Comparison of ENCODE assay signal across 25 mouse cellular contexts in the genomic region with DNA sequence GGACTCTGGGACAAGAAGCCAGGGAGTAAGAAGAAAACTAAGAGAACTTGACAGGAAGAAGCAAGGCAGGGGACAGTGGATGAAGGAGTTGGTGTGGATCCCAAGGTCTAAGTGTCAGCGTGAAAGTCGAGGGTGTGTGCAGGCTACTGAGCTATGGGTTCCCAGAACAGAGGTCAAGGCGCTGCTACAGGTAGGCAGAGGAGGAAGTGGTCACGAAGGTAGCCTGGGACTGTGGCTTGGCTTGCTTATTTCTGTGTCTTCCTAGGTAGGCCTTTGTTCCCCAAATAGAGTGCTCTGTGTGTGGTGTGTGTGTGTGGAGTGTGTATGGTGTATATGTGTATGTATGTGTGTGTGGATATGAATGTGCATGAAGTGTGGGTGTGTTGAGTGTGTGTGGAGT. TPM values are rescaled to one million over a fixed set of nuclear protein-coding genes. Genes with fewer than 3 reads are reported as not detected.
A peak's percentile ranks its signal among the peaks of the same experiment; 100 is the strongest.
DNase-seq lines count a peak whose midpoint lies in the region; ATAC-seq and TF ChIP-seq lines count a peak whose summit lies in the region.
"Had no signal": no experiment of that assay in that cellular context is flagged by ENCODE, and none has a peak within 500 bp of the region (broad histone marks: within the 10 kb centered on the region; RNA-seq: fewer than 3 reads in every experiment).

No protein-coding gene starts in this region.

- H3K27me3 ChIP-seq in hindbrain, postnatal 0 days (ENCODE audit: insufficient read depth, low read length), result no peaks in the 10 kb centered on the region
- no peaks in the 10 kb centered on the region for H3K27me3 ChIP-seq in hindbrain, embryonic 11.5 days (ENCODE audit: control insufficient read depth, insufficient read depth, low read length)
- no peaks in the 10 kb centered on the region for H3K27me3 ChIP-seq in stomach, embryonic 15.5 days (replicated peaks)
- no peaks in the 10 kb centered on the region for H3K27me3 ChIP-seq in kidney, adult 2 months (replicated peaks; ENCODE audit: control insufficient read depth, insufficient read depth, low read length)
- H3K27me3 ChIP-seq: CH12.LX; forebrain, embryonic 13.5 days; heart, embryonic 12.5 days; heart, embryonic 15.5 days; hindbrain, embryonic 13.5 days had no signal

- H3K4me2 ChIP-seq in hindbrain, postnatal 0 days (ENCODE audit: low read depth, low read length), result no peak overlapping the region
- H3K4me2 ChIP-seq in hindbrain, embryonic 11.5 days (replicated peaks; ENCODE audit: low read depth, low read length), result no peak overlapping the region
- H3K4me2 ChIP-seq in stomach, embryonic 15.5 days, result no peak overlapping the region
- H3K4me2 ChIP-seq: forebrain, embryonic 13.5 days; heart, embryonic 12.5 days; heart, embryonic 15.5 days; hindbrain, embryonic 13.5 days had no signal

- no peaks in the 10 kb centered on the region for H3K9me3 ChIP-seq in hindbrain, postnatal 0 days (ENCODE audit: low read length)
- no peaks in the 10 kb centered on the region for H3K9me3 ChIP-seq in hindbrain, embryonic 11.5 days (ENCODE audit: control insufficient read depth, low read length)
- no peaks in the 10 kb centered on the region for H3K9me3 ChIP-seq in stomach, embryonic 15.5 days
- H3K9me3 ChIP-seq: forebrain, embryonic 10.5 days; forebrain, embryonic 13.5 days; G1E; heart, embryonic 12.5 days; heart, embryonic 15.5 days; hindbrain, embryonic 13.5 days had no signal

- no peak overlapping the region for H3K27ac ChIP-seq in hindbrain, postnatal 0 days
- no peak overlapping the region for H3K27ac ChIP-seq in hindbrain, embryonic 11.5 days (ENCODE audit: low read depth, low read length)
- no peak overlapping the region for H3K27ac ChIP-seq in stomach, embryonic 15.5 days
- no peak overlapping the region for H3K27ac ChIP-seq in kidney, adult 2 months (ENCODE audit: insufficient read depth, low read depth, low read length)
- H3K27ac ChIP-seq: forebrain, embryonic 10.5 days; forebrain, embryonic 13.5 days; heart, embryonic 15.5 days; hindbrain, embryonic 13.5 days had no signal

- ATAC-seq in hindbrain, postnatal 0 days, result 0 out of 2 replicates have a peak, but pooled peaks have one; percentile 10
- ATAC-seq in hindbrain, embryonic 11.5 days (ENCODE audit: low FRiP score), result no peak
- peak; percentile 18; the same call in 1 of the 2 replicates for ATAC-seq in granulocyte monocyte progenitor cell, adult 5-6 weeks (replicated peaks; ENCODE audit: poor library complexity, severe bottlenecking)
- ATAC-seq in stomach, embryonic 15.5 days (ENCODE audit: insufficient read depth, low FRiP score, low read depth), result 0 out of 2 replicates have a peak, but pooled peaks have one; percentile 23
- ATAC-seq: forebrain, embryonic 13.5 days; forebrain, embryonic 16.5 days; hindbrain, embryonic 16.5 days; inflammation-experienced regulatory T-cells, adult 6 months had no signal

- TF ChIP-seq POLR2A in kidney, adult 2 months (IDR thresholded peaks at IDR 0.05; ENCODE audit: low read depth, low read length), result no peak

- no peak for TF ChIP-seq CTCF in hindbrain, postnatal 0 days (IDR thresholded peaks at IDR 0.05; ENCODE audit: low read depth)
- no peak for TF ChIP-seq CTCF in kidney, adult 2 months (conservative IDR thresholded peaks at IDR 0.05; ENCODE audit: insufficient read depth, insufficient read length, low read depth, low read length)

- no peak for DNase-seq in hindbrain, postnatal 0 days (ENCODE audit: low spot score)
- no peak for DNase-seq in hindbrain, embryonic 11.5 days (ENCODE audit: low spot score)
- DNase-seq in c-Kit-positive CD71-positive TER-119-positive erythroid progenitor cells, embryonic 14.5 days (ENCODE audit: low spot score), result no peak
- DNase-seq in kidney, adult 2 months, result no peak
- DNase-seq: B cell, adult 2 months; cerebellum, adult 11-12 months; cerebellum, adult 8-10 months; cerebellum, postnatal 10 days; gastrocnemius, postnatal 10 days; gastrocnemius, postnatal 36 days; heart, adult 18-20 months; heart, postnatal 10 days; kidney, adult 18-20 months had no signal

- WGBS in hindbrain, postnatal 0 days, result 95% methylated on average over 4 of the region's 4 CpGs
- 89% methylated on average over 4 of the region's 4 CpGs for WGBS in hindbrain, embryonic 11.5 days
- 90% methylated on average over 4 of the region's 4 CpGs for WGBS in stomach, embryonic 15.5 days
- 96% methylated on average over 4 of the region's 4 CpGs for WGBS in kidney, adult 2 months

- H3K9ac ChIP-seq in hindbrain, postnatal 0 days (replicated peaks; ENCODE audit: low read length), result no peak overlapping the region
- H3K9ac ChIP-seq in hindbrain, embryonic 11.5 days (ENCODE audit: low read depth, low read length), result no peak overlapping the region
- no peak overlapping the region for H3K9ac ChIP-seq in stomach, embryonic 15.5 days
- H3K9ac ChIP-seq: forebrain, embryonic 13.5 days; heart, embryonic 12.5 days; heart, embryonic 15.5 days; hindbrain, embryonic 13.5 days had no signal

- no peak overlapping the region for H3K4me3 ChIP-seq in hindbrain, postnatal 0 days (ENCODE audit: low read length)
- no peak overlapping the region for H3K4me3 ChIP-seq in hindbrain, embryonic 11.5 days (ENCODE audit: low read depth, low read length)
- H3K4me3 ChIP-seq in stomach, embryonic 15.5 days (replicated peaks), result no peak overlapping the region
- H3K4me3 ChIP-seq in kidney, adult 2 months (ENCODE audit: insufficient read depth, low read depth, low read length), result no peak overlapping the region
- H3K4me3 ChIP-seq: forebrain, embryonic 10.5 days; forebrain, embryonic 13.5 days; heart, embryonic 12.5 days; heart, embryonic 15.5 days; hindbrain, embryonic 13.5 days had no signal

- no peaks in the 10 kb centered on the region for H3K4me1 ChIP-seq in hindbrain, postnatal 0 days (ENCODE audit: insufficient read depth, low read length)
- no peaks in the 10 kb centered on the region for H3K4me1 ChIP-seq in hindbrain, embryonic 11.5 days (replicated peaks; ENCODE audit: control insufficient read depth, insufficient read depth, low read length)
- 0 out of 2 replicates have a peak, but pooled peaks cover 8% of the 10 kb centered on the region for H3K4me1 ChIP-seq in stomach, embryonic 15.5 days
- H3K4me1 ChIP-seq in kidney, adult 2 months (ENCODE audit: control insufficient read depth, insufficient read depth, low read length), result no peaks in the 10 kb centered on the region
- H3K4me1 ChIP-seq: heart, embryonic 12.5 days; heart, embryonic 15.5 days had no signal

- H3K36me3 ChIP-seq in hindbrain, postnatal 0 days (ENCODE audit: insufficient read depth, low read length), result peaks cover 8% of the 10 kb centered on the region; the same call in 1 of the 2 replicates
- no peaks in the 10 kb centered on the region for H3K36me3 ChIP-seq in hindbrain, embryonic 11.5 days (ENCODE audit: control insufficient read depth, insufficient read depth, low read length)
- H3K36me3 ChIP-seq in stomach, embryonic 15.5 days, result no peaks in the 10 kb centered on the region
- no peaks in the 10 kb centered on the region for H3K36me3 ChIP-seq in kidney, adult 2 months (ENCODE audit: control insufficient read depth, insufficient read depth, low read length)
- H3K36me3 ChIP-seq: heart, embryonic 15.5 days had no signal

RNA-seq across cellular contexts. Expression of a gene that starts 47.7 kb away (rescaled TPM):
- total RNA-seq in hindbrain, postnatal 0 days (2014; rRNA removed), result 48.0 and 58.1 TPM in 2 replicates
- 31.2 and 31.8 TPM in 2 replicates for polyA plus RNA-seq in hindbrain, postnatal 0 days (2015; fragmentation: Nextera tagmentation; extraction: Ambion mirVana)
- polyA plus RNA-seq in hindbrain, embryonic 11.5 days (2014; fragmentation: Nextera tagmentation; extraction: Ambion mirVana), result 34.8 and 39.0 TPM in 2 replicates
- total RNA-seq in granulocyte monocyte progenitor cell, adult 5-6 weeks (2014; fragmentation: Nextera tagmentation), result 140 and 178 TPM in 2 replicates
- total RNA-seq in granulocyte monocyte progenitor cell, adult 5-6 weeks (2017), result 111 and 120 TPM in 2 replicates
- polyA plus RNA-seq in stomach, embryonic 15.5 days (2015; fragmentation: Nextera tagmentation; extraction: Ambion mirVana), result 40.9 and 50.6 TPM in 2 replicates
- polyA plus RNA-seq in kidney, adult 2 months (2012; rRNA removed), result 15.2 and 15.6 TPM in 2 replicates
